Mouse (Mus musculus) olfactory bulb, adult 2 months (tissue): ENCODE data around the gene Ogfr. TPM values are rescaled to one million over a fixed set of nuclear protein-coding genes. Genes with fewer than 3 reads are reported as not detected.

ENCODE experiments used
- H3K27ac ChIP-seq: fragments of 200-500 bp; 2 replicates; pipeline ENCODE4 v1.5.1; 2012; ENCODE audit warnings: low read depth, low read length; ENCODE audit not compliant: insufficient read depth
- H3K4me1 ChIP-seq: fragments of 200-500 bp; 2 replicates; pipeline ENCODE4 v1.6.1; 2012; ENCODE audit warnings: low read length; ENCODE audit not compliant: control insufficient read depth, insufficient read depth
- H3K4me3 ChIP-seq: fragments of 200-500 bp; 2 replicates; pipeline ENCODE4 v1.5.1; 2012; ENCODE audit warnings: mild to moderate bottlenecking, low read depth, low read length, moderate library complexity; ENCODE audit not compliant: insufficient read depth
- CTCF ChIP-seq: fragments of 200-500 bp; IDR thresholded peaks from 2 replicates; pipeline ENCODE4 v1.5.1; 2012; ENCODE audit warnings: low read depth, mild to moderate bottlenecking, low read length, moderate library complexity; ENCODE audit not compliant: insufficient read depth
- POLR2A ChIP-seq: fragments of 200-500 bp; IDR thresholded peaks from 2 replicates; pipeline ENCODE4 v1.6.1; 2012; ENCODE audit warnings: mild to moderate bottlenecking, low read depth, low read length, moderate library complexity; ENCODE audit not compliant: insufficient read depth
- WGBS: fragments of 180-500 bp; shearing (Covaris S2); methylation state at CpG from one replicate; pipeline ENCODE4 v1.1.7; 2018; 5-methylcytosine and 5-hydroxymethylcytosine counted together
- polyA plus RNA-seq: library from polyadenylated mRNA; stranded (reverse); fragments of >200 nt; gene quantifications from 2 replicates; pipeline ENCODE4 v1.2.4, GENCODE M21; 2012; ENCODE audit warnings: low replicate concordance; ENCODE audit not compliant: missing spikeins, insufficient read depth, insufficient read length

Ogfr gene
- 125 TPM in 1 of 2 replicates, not detected in the other for polyA plus RNA-seq

GRCm38 (mm10) chr2:180589123-180589831 lies at the start of gene Ogfr:
Ogfr (plus strand) TSS chr2:180589245.
- peak; percentile 39; the same call in 1 of the 2 replicates for TF ChIP-seq CTCF
- peak; percentile 62 for TF ChIP-seq POLR2A
- WGBS, result under 1% methylated on average over 67 of the region's 67 CpGs
- Histone ChIP-seq H3K27ac (peak within 1 kb of the TSS; percentile 98), H3K4me3 (peak within 1 kb of the TSS; percentile 93), H3K4me1 (peaks cover 5% of the 10 kb centered on the region; the same call in 1 of the 2 replicates)

- peaks cover 10% of the 10 kb centered on the region for H3K4me1 ChIP-seq
- TF ChIP-seq POLR2A, result no peak
- TF ChIP-seq CTCF, result no peak
- 77% methylated on average over 2 of the region's 2 CpGs for WGBS
These were observed 45.4 kb upstream of the Ogfr start for GRCm38 (mm10) chr2:180543675-180544074.

GRCm38 (mm10) chr2:180545046-180545445 lies 44.0 kb upstream of the Ogfr start:
- 88% methylated on average over 18 of the region's 18 CpGs for WGBS

More at GRCm38 (mm10) chr2:180543675-180544074, 45.4 kb upstream of the Ogfr start:
- no peak overlapping the region for H3K4me3 ChIP-seq
- H3K27ac ChIP-seq, result no peak overlapping the region

GRCm38 (mm10) chr2:180547384-180548106 lies 41.5 kb upstream of the Ogfr start:
- H3K27ac ChIP-seq, result no peak overlapping the region
- TF ChIP-seq POLR2A (no peak), CTCF (no peak)

More at GRCm38 (mm10) chr2:180545046-180545445, 44.0 kb upstream of the Ogfr start:
- no peak for TF ChIP-seq POLR2A
- TF ChIP-seq CTCF, result no peak
- Histone ChIP-seq H3K27ac (no peak overlapping the region), H3K4me3 (no peak overlapping the region), H3K4me1 (peaks cover 10% of the 10 kb centered on the region)

GRCm38 (mm10) chr2:180552340-180552739 lies 36.7 kb upstream of the Ogfr start:
- WGBS, result 77% methylated on average over 3 of the region's 3 CpGs
- peaks cover 11% of the 10 kb centered on the region for H3K4me1 ChIP-seq
- TF ChIP-seq POLR2A (no peak), CTCF (no peak)
- no peak overlapping the region for H3K27ac ChIP-seq
- H3K4me3 ChIP-seq, result no peak overlapping the region

More at GRCm38 (mm10) chr2:180547384-180548106, 41.5 kb upstream of the Ogfr start:
- H3K4me3 ChIP-seq, result no peak overlapping the region
- 14% methylated on average over 8 of the region's 8 CpGs for WGBS
- H3K4me1 ChIP-seq, result peaks cover 14% of the 10 kb centered on the region

- no peak overlapping the region for H3K27ac ChIP-seq
- 55% methylated on average over 3 of the region's 3 CpGs for WGBS
- H3K4me3 ChIP-seq, result no peak overlapping the region
- TF ChIP-seq POLR2A, result no peak
- no peak for TF ChIP-seq CTCF
- H3K4me1 ChIP-seq, result peaks cover 4% of the 10 kb centered on the region; the same call in 1 of the 2 replicates
These were observed 33.8 kb upstream of the Ogfr start for GRCm38 (mm10) chr2:180555219-180555618.

- TF ChIP-seq CTCF, result no peak
- no peak for TF ChIP-seq POLR2A
- H3K4me3 ChIP-seq, result no peak overlapping the region
- peaks cover 4% of the 10 kb centered on the region; the same call in 1 of the 2 replicates for H3K4me1 ChIP-seq
- WGBS, result 89% methylated on average over 3 of the region's 3 CpGs
- H3K27ac ChIP-seq, result no peak overlapping the region
These were observed 32.6 kb upstream of the Ogfr start for GRCm38 (mm10) chr2:180556470-180556869.

GRCm38 (mm10) chr2:180560245-180560644 lies 28.8 kb upstream of the Ogfr start:
- TF ChIP-seq POLR2A, result no peak
- no peak for TF ChIP-seq CTCF
- 57% methylated on average over 5 of the region's 5 CpGs for WGBS
- no peaks in the 10 kb centered on the region for H3K4me1 ChIP-seq
- H3K27ac ChIP-seq, result no peak overlapping the region
- no peak overlapping the region for H3K4me3 ChIP-seq

GRCm38 (mm10) chr2:180562146-180562545 lies 26.9 kb upstream of the Ogfr start:
- H3K27ac ChIP-seq, result no peak overlapping the region
- WGBS, result 75% methylated on average over 5 of the region's 5 CpGs
- H3K4me3 ChIP-seq, result no peak overlapping the region
- H3K4me1 ChIP-seq, result no peaks in the 10 kb centered on the region
- TF ChIP-seq POLR2A (no peak), CTCF (no peak)
